Mouse (Mus musculus) spleen, adult 2 months (tissue): Measurements from ENCODE around the gene Ptprq.

Experiments
- CTCF ChIP-seq: fragments of 200-500 bp; IDR thresholded peaks from 2 replicates; pipeline ENCODE4 v1.5.1; 2011; ENCODE audit warnings: mild to moderate bottlenecking, inconsistent platforms; ENCODE audit not compliant: insufficient read depth, insufficient read length, insufficient replicate concordance; ENCODE audit errors: extremely low read depth
- POLR2A ChIP-seq: fragments of 200-500 bp; IDR thresholded peaks from 2 replicates; pipeline ENCODE4 v1.6.1; 2011; ENCODE audit warnings: low read depth, low read length, inconsistent platforms

- TF ChIP-seq CTCF, result no peak
- TF ChIP-seq POLR2A, result no peak
These were observed 157.0 kb downstream of the Ptprq start for GRCm38 (mm10) chr10:107562875-107563274.
